Mouse (Mus musculus) cortical plate, adult 2 months (tissue): ENCODE measurements around the gene Npas2.

Experiments used
- CTCF ChIP-seq: fragments of 200-500 bp; IDR thresholded peaks from 2 replicates; pipeline ENCODE4 v1.5.1; 2011; ENCODE audit warnings: mild to moderate bottlenecking, control low read depth, low read length; ENCODE audit not compliant: insufficient read depth; ENCODE audit errors: extremely low read depth
- POLR2A ChIP-seq: fragments of 200-500 bp; IDR thresholded peaks from 2 replicates; pipeline ENCODE4 v1.6.1; 2011; ENCODE audit warnings: mild to moderate bottlenecking, low read length, control low read depth; ENCODE audit not compliant: insufficient read depth; ENCODE audit errors: extremely low read depth

DNA sequence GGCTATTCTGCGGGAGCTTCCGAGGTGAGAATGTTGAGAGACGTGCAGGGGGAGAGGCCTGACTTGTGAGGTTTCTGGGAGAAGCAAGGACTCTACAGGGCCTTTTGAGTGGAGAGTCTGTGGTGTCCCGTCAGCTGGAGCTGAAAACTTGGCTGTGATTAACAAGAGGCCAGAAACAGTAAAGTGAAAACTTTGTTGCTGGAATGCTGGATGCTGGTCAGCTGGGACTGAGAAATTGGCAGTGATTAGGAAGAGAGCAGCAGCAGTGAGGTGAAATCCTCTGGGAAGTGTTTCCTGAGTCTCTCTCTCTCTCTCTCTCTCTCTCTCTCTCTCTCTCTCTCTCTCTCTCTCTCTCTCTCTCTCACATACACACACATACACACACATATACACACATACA is 148.3 kb downstream of the Npas2 start:
- TF ChIP-seq CTCF (no peak), POLR2A (no peak)
